Mouse (Mus musculus) intestine, embryonic 16.5 days (tissue): Measurements from ENCODE around the gene Ank2. TPM values are rescaled to one million over a fixed set of nuclear protein-coding genes. Genes with fewer than 3 reads are reported as not detected.
"Not testable (repeated sequence)": the region's sequence is repeated elsewhere in the genome, so short reads cannot be mapped to it uniquely, and the experiment has no call there.

Experiments used
- ATAC-seq: fragments of 200-750 bp; cut with Nextera tagmentation; 2 replicates; pipeline ENCODE4 v1.8.0; 2017; ENCODE audit warnings: moderate TSS enrichment, moderate library complexity
- H3K27ac ChIP-seq: fragments of 300-500 bp; sonication (generic); 2 replicates; pipeline ENCODE4 v1.5.1; 2014; ENCODE audit warnings: mild to moderate bottlenecking, low read length
- H3K27me3 ChIP-seq: fragments of 300-500 bp; sonication (generic); replicated peaks from 2 replicates; pipeline ENCODE4 v1.6.1; 2014; ENCODE audit warnings: low read length, control low read depth, mixed read lengths; ENCODE audit not compliant: control insufficient read depth, insufficient read depth
- H3K36me3 ChIP-seq: fragments of 300-500 bp; sonication (generic); 2 replicates; pipeline ENCODE4 v1.6.1; 2014; ENCODE audit warnings: low read length, control low read depth; ENCODE audit not compliant: control insufficient read depth, insufficient read depth
- H3K4me1 ChIP-seq: fragments of 300-500 bp; sonication (generic); 2 replicates; pipeline ENCODE4 v1.6.1; 2014; ENCODE audit warnings: low read length, control low read depth, mixed read lengths; ENCODE audit not compliant: control insufficient read depth, insufficient read depth
- H3K4me2 ChIP-seq: fragments of 300-500 bp; sonication (generic); 2 replicates; pipeline ENCODE4 v1.6.1; 2014; ENCODE audit warnings: low read depth, low read length, control low read depth
- H3K4me3 ChIP-seq: fragments of 300-500 bp; sonication (generic); 2 replicates; pipeline ENCODE4 v1.5.1; 2014; ENCODE audit warnings: mild to moderate bottlenecking, low read length
- H3K9ac ChIP-seq: fragments of 300-500 bp; sonication (generic); 2 replicates; pipeline ENCODE4 v1.6.1; 2014; ENCODE audit warnings: low read depth, low read length
- H3K9me3 ChIP-seq: fragments of 300-500 bp; sonication (generic); 2 replicates; pipeline ENCODE4 v1.6.1; 2016; ENCODE audit warnings: low read length, control low read depth; ENCODE audit not compliant: control insufficient read depth
- WGBS: fragments of 180-500 bp; shearing (Covaris S2); extraction: QIAGEN DNeasy Blood & Tissue Kit; methylation state at CpG from one replicate; pipeline ENCODE4 v1.1.7; 2014; 5-methylcytosine and 5-hydroxymethylcytosine counted together
- polyA plus RNA-seq: library from polyadenylated mRNA; unstranded; fragments of >200 nt; fragmentation: Nextera tagmentation; extraction: Ambion mirVana; gene quantifications from 2 replicates; pipeline ENCODE4 v1.2.1, GENCODE M21; 2015

Ank2 gene
- polyA plus RNA-seq, 1 experiment from 2014 or later, result 15.8 TPM

DNA sequence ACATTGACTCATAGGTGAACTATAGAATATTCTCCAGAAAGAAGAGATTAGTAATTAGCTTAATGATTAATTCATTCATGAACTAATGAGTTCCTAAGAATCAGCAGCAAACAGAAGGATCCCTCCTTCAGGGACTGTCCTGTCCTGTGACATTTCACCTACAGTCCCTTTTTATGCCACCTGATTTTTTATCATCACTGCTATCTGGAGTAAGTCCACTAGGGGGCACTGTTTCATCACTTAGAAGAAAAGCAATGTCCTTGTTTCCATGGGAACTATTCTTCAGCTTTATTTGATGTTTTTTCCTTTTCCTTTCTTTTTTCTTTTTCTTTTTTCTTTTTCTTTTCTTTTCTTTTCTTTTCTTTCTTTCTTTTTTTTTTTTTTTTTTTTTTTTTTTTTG, 176.3 kb downstream of the Ank2 start:
- ATAC-seq, result peak; percentile 31; the same call in 1 of the 2 replicates

DNA sequence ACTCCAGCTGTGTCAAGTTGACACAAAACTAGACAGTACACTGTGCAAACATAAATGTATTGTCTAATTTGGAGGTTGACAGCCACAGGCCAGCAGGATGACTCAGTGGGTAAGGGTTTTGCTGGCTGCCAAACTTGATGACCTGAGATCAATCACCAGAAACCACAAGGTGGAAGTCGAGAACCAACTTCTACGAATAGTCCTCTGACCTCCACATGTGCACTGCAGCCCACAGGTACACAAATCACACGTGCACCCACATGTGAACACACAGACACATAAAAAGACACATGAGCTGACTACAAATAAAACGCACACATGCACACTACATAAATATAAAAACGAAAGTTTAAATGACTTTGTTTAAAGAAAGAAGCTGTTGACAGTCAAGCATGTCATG, 177.5 kb downstream of the Ank2 start:
- no peak overlapping the region for H3K9ac ChIP-seq
- 50% methylated on average over 5 of the region's 5 CpGs for WGBS
- no peaks in the 10 kb centered on the region for H3K9me3 ChIP-seq
- no peaks in the 10 kb centered on the region for H3K36me3 ChIP-seq
- H3K4me2 ChIP-seq, result no peak overlapping the region
- no peak overlapping the region for H3K4me3 ChIP-seq
- ATAC-seq, result no peak
- H3K4me1 ChIP-seq, result no peaks in the 10 kb centered on the region
- no peak overlapping the region for H3K27ac ChIP-seq
- no peaks in the 10 kb centered on the region for H3K27me3 ChIP-seq

More for the DNA sequence above, 176.3 kb downstream of the Ank2 start:
- no peaks in the 10 kb centered on the region for H3K36me3 ChIP-seq
- H3K4me3 ChIP-seq, result no peak overlapping the region
- no peak overlapping the region for H3K27ac ChIP-seq
- H3K4me2 ChIP-seq, result no peak overlapping the region
- H3K9ac ChIP-seq, result no peak overlapping the region
- no peaks in the 10 kb centered on the region for H3K4me1 ChIP-seq
- no peaks in the 10 kb centered on the region for H3K27me3 ChIP-seq
- no peaks in the 10 kb centered on the region for H3K9me3 ChIP-seq

DNA sequence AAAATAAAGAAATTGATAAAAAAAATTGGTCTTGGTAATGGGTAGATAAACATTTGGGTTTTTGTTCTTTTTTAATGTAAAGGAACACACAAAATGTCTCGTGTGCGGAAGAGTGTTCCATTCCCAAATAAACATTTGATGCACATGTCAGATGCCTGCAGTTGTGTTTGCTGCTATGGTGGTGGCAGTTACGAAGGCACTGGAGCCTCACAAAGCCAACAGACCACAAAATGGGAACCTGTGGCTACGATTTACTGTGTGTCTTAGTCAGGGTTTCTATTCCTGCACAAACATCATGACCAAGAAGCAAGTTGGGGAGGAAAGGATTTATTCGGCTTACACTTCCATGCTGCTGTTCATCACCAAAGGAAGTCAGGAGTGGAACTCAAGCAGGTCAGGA, 178.1 kb downstream of the Ank2 start:
- not testable (repeated sequence) for ATAC-seq, H3K4me1 ChIP-seq, H3K27me3 ChIP-seq, H3K27ac ChIP-seq, H3K9ac ChIP-seq, H3K4me3 ChIP-seq, H3K36me3 ChIP-seq, H3K4me2 ChIP-seq, H3K9me3 ChIP-seq
- 79% methylated on average over 5 of the region's 5 CpGs for WGBS

DNA sequence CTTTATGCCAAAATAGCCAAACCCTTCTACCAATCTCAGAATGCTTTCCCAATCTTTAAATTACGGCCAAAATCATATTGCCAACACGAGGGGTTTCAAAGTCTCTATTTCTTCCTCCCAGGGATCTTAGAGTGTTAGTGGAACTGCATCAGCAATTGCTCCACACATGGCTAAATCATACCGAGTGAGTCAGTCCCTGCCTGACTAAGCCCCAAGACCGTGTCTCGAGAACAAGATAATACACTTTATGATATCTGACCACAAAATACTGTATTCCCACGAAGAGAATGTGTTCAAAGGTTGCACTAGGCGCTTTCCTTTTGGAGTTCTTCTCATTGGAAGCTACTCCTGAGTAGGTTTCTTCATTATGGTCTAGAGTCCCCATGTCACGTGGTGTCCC, 178.8 kb downstream of the Ank2 start:
- Histone ChIP-seq H3K4me2 (no peak overlapping the region), H3K27ac (no peak overlapping the region), H3K9me3 (no peaks in the 10 kb centered on the region), H3K9ac (no peak overlapping the region), H3K4me3 (no peak overlapping the region), H3K36me3 (no peaks in the 10 kb centered on the region), H3K4me1 (no peaks in the 10 kb centered on the region), H3K27me3 (no peaks in the 10 kb centered on the region)
- 77% methylated on average over 8 of the region's 8 CpGs for WGBS
- no peak for ATAC-seq

DNA sequence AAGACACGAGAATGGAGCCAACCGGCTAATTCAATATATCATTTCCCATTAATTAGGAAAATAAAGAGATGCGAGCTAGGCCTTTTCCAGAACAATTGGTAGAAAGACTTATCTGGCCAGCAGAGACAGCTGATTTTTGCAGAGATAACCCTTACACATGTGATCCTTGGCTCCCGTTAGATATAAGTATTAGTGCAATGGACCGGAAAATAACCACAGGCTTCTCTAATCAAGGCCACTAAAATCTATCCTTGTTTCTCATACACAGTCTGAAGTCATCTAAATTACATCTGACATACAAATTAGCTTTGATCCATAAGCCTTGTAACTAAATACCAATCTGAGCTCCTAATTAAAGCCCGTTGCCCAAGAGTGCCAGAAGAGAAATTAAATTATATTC, 181.5 kb downstream of the Ank2 start:
- no peak for ATAC-seq
- H3K27me3 ChIP-seq, result no peaks in the 10 kb centered on the region
- H3K4me3 ChIP-seq, result no peak overlapping the region
- H3K36me3 ChIP-seq, result no peaks in the 10 kb centered on the region
- no peaks in the 10 kb centered on the region for H3K9me3 ChIP-seq
- H3K27ac ChIP-seq, result no peak overlapping the region
- no peak overlapping the region for H3K4me2 ChIP-seq
- no peak overlapping the region for H3K9ac ChIP-seq
- H3K4me1 ChIP-seq, result no peaks in the 10 kb centered on the region
- 85% methylated on average over 6 of the region's 6 CpGs for WGBS

DNA sequence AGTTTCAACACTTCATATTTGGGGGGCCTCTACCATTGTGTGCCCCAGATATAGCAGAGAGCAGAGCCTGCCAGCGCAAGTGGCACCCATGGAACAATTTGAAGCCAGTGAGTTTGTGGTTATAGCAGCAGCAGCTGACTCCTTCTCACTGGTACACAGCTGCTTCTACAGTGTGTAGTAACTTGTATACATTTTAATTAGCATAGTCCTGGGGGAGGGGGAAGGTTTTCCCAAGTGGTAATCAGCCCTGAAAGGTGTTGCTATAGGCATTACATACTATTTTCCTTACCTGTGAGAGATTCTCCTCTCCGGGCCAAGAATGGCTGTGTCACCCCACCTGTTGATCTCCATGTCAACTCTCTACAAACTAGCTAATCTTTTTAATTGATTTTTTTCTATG, 182.4 kb downstream of the Ank2 start:
- Histone ChIP-seq H3K9ac (no peak overlapping the region), H3K36me3 (no peaks in the 10 kb centered on the region), H3K27me3 (no peaks in the 10 kb centered on the region), H3K4me1 (no peaks in the 10 kb centered on the region), H3K9me3 (no peaks in the 10 kb centered on the region), H3K27ac (no peak overlapping the region), H3K4me2 (no peak overlapping the region), H3K4me3 (no peak overlapping the region)
- 88% methylated on average over 2 of the region's 2 CpGs for WGBS
- ATAC-seq, result no peak

DNA sequence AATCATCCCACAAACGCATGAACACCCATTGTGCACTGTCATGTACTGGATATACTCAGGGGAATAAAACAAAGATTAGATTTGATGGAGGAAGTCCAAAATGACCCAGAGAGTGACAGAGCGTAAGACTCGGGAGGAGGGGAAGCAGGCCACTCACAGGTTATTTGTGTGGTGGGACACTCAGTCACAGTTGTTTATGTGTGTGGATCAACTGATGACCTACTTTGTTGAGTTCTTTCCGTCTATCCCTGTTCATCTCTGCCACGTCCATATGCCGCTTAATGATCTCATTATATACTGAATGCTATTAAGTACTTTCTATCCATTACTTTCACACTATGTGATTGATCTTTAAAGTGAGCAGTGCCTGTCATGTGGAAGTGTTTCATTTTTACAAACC, 187.6 kb downstream of the Ank2 start:
- H3K9me3 ChIP-seq, result no peaks in the 10 kb centered on the region
- ATAC-seq, result no peak
- 76% methylated on average over 6 of the region's 6 CpGs for WGBS
- no peaks in the 10 kb centered on the region for H3K36me3 ChIP-seq
- H3K27ac ChIP-seq, result no peak overlapping the region
- no peak overlapping the region for H3K9ac ChIP-seq
- H3K4me3 ChIP-seq, result no peak overlapping the region
- no peaks in the 10 kb centered on the region for H3K27me3 ChIP-seq
- H3K4me2 ChIP-seq, result no peak overlapping the region
- no peaks in the 10 kb centered on the region for H3K4me1 ChIP-seq

DNA sequence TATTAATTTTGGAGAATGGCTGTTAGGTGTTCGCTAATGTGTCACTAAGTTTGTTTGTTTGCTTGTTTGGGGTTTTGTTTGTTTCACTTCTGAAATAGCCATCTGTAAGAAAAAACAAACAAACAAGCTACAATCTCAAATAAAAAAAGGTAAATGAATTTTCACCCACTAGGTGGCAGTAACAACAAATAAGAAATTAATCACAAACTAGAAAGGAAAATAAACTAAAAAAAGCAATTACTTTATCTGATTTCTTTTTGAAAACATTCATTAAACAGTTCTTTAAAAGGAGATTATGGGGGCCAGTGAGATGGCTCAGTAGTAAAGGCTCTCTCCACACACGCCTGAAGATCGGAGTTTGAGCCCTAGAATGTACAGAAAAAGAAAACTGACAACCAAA, 189.1 kb downstream of the Ank2 start:
- no peaks in the 10 kb centered on the region for H3K4me1 ChIP-seq
- WGBS, result 83% methylated on average over 3 of the region's 3 CpGs
- no peak overlapping the region for H3K4me3 ChIP-seq
- H3K36me3 ChIP-seq, result no peaks in the 10 kb centered on the region
- no peak for ATAC-seq
- H3K9ac ChIP-seq, result no peak overlapping the region
- no peaks in the 10 kb centered on the region for H3K27me3 ChIP-seq
- no peaks in the 10 kb centered on the region for H3K9me3 ChIP-seq
- no peak overlapping the region for H3K27ac ChIP-seq
- H3K4me2 ChIP-seq, result no peak overlapping the region

DNA sequence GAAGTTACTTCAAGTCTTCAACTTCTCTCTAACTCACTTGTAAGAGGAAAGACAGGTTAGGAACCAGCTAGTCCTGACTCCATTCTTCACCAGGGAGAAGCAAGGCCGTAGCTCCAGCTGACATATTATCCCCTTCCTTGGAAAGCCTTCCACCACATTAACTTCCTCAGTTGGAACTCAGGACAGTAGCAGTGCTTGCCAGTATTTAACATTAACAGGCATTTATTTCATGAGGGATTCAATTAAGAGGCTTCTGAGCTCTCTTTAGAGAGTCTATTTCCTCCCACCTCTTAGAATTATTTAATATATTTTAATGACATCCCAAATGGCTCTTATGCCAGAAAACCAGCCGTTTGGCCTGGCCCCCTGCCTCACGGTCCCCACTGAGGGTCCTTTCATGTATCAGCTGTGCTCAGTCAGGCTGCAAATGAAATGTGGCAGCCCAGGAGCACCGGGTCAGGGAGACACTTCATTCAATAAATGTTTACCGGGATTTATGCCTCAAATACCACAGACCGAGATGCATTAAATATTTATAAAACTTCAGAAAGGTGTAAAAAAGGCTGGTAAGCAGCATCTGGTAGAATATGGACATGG, 195.1 kb downstream of the Ank2 start:
- Histone ChIP-seq H3K4me1 (no peaks in the 10 kb centered on the region), H3K36me3 (no peaks in the 10 kb centered on the region), H3K9ac (no peak overlapping the region), H3K4me2 (no peak overlapping the region), H3K27ac (no peak overlapping the region), H3K27me3 (no peaks in the 10 kb centered on the region), H3K9me3 (no peaks in the 10 kb centered on the region), H3K4me3 (no peak overlapping the region)
- ATAC-seq, result no peak
- WGBS, result 50% methylated on average over 6 of the region's 6 CpGs

DNA sequence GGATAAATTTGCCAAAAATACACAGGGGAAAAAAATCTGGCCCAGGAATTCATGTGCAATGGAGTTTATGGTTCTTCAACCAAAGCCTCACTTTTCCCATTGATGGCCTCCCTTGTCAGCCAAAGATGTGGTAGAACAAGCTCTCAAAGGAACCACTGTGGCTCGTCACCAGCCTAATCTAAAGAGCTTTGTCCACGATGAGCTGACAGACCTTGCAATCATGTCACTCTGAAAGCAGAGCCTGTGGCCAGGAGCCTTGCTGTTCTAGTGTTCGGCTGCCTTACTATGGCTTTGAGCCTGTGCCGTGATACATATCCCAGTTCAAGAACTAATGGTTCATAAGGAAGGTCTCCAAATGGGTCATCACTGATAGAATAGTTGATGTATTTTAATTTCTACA, 196.1 kb downstream of the Ank2 start:
- H3K4me1 ChIP-seq, result no peaks in the 10 kb centered on the region
- no peaks in the 10 kb centered on the region for H3K27me3 ChIP-seq
- 81% methylated on average over 4 of the region's 4 CpGs for WGBS
- ATAC-seq, result no peak
- no peaks in the 10 kb centered on the region for H3K9me3 ChIP-seq
- no peak overlapping the region for H3K27ac ChIP-seq
- H3K4me2 ChIP-seq, result no peak overlapping the region
- H3K9ac ChIP-seq, result no peak overlapping the region
- no peaks in the 10 kb centered on the region for H3K36me3 ChIP-seq
- no peak overlapping the region for H3K4me3 ChIP-seq
